Mouse (Mus musculus) heart, embryonic 16.5 days (tissue): ENCODE results near the gene Adamts20. TPM values are rescaled to one million over a fixed set of nuclear protein-coding genes. Genes with fewer than 3 reads are reported as not detected.
A peak's percentile ranks its signal among the peaks of the same experiment; 100 is the strongest.

Source experiments
- ATAC-seq: fragments of 200-750 bp; cut with Nextera tagmentation; replicated peaks from 2 replicates; pipeline ENCODE4 v1.8.0; 2017; ENCODE audit warnings: moderate number of reproducible peaks; ENCODE audit not compliant: insufficient read depth, low FRiP score; ENCODE audit errors: extremely low read depth
- H3K27ac ChIP-seq: fragments of 300-500 bp; sonication (generic); 2 replicates; pipeline ENCODE4 v1.5.1; 2014; ENCODE audit warnings: mild to moderate bottlenecking, low read length, control low read depth, moderate library complexity
- H3K27me3 ChIP-seq: fragments of 300-500 bp; sonication (generic); 2 replicates; pipeline ENCODE4 v1.6.1; 2014; ENCODE audit warnings: low read length, mixed read lengths; ENCODE audit not compliant: control insufficient read depth, insufficient read depth
- H3K36me3 ChIP-seq: fragments of 300-500 bp; sonication (generic); 2 replicates; pipeline ENCODE4 v1.6.1; 2014; ENCODE audit not compliant: control insufficient read depth, insufficient read depth
- H3K4me1 ChIP-seq: fragments of 300-500 bp; sonication (generic); 2 replicates; pipeline ENCODE4 v1.6.1; 2014; ENCODE audit warnings: low read length, mixed read lengths; ENCODE audit not compliant: control insufficient read depth, insufficient read depth
- H3K4me2 ChIP-seq: fragments of 300-500 bp; sonication (generic); 2 replicates; pipeline ENCODE4 v1.6.1; 2014; ENCODE audit warnings: low read depth, mild to moderate bottlenecking, control low read depth, low read length
- H3K4me3 ChIP-seq: fragments of 300-500 bp; sonication (generic); 2 replicates; pipeline ENCODE4 v1.5.1; 2014; ENCODE audit warnings: mild to moderate bottlenecking, control low read depth, low read length
- H3K9ac ChIP-seq: fragments of 300-500 bp; sonication (generic); 2 replicates; pipeline ENCODE4 v1.6.1; 2014; ENCODE audit warnings: low read length, control low read depth
- H3K9me3 ChIP-seq: fragments of 300-500 bp; sonication (generic); replicated peaks from 2 replicates; pipeline ENCODE4 v1.6.1; 2016; ENCODE audit warnings: low read length; ENCODE audit not compliant: control insufficient read depth
- WGBS: fragments of 180-500 bp; shearing (Covaris S2); extraction: QIAGEN DNeasy Blood & Tissue Kit; methylation state at CpG from one replicate; pipeline ENCODE4 v1.1.7; 2014; 5-methylcytosine and 5-hydroxymethylcytosine counted together
- polyA plus RNA-seq: library from polyadenylated mRNA; unstranded; fragments of >200 nt; fragmentation: Nextera tagmentation; extraction: Ambion mirVana; gene quantifications from 2 replicates; pipeline ENCODE4 v1.2.1, GENCODE M21; 2015

The Adamts20 gene
- polyA plus RNA-seq, 1 experiment from 2014 or later: 0.76 TPM

GRCm38 (mm10) chr15:94239637-94240036, 225.6 kb downstream of the Adamts20 start:
- no peaks in the 10 kb centered on the region for H3K36me3 ChIP-seq
- H3K9ac ChIP-seq: no peak overlapping the region
- WGBS: 84% methylated on average over 4 of the region's 4 CpGs
- H3K4me3 ChIP-seq: no peak overlapping the region
- ATAC-seq: no peak
- H3K4me2 ChIP-seq: no peak overlapping the region
- no peaks in the 10 kb centered on the region for H3K4me1 ChIP-seq
- no peaks in the 10 kb centered on the region for H3K9me3 ChIP-seq
- H3K27me3 ChIP-seq: no peaks in the 10 kb centered on the region
- no peak overlapping the region for H3K27ac ChIP-seq

DNA sequence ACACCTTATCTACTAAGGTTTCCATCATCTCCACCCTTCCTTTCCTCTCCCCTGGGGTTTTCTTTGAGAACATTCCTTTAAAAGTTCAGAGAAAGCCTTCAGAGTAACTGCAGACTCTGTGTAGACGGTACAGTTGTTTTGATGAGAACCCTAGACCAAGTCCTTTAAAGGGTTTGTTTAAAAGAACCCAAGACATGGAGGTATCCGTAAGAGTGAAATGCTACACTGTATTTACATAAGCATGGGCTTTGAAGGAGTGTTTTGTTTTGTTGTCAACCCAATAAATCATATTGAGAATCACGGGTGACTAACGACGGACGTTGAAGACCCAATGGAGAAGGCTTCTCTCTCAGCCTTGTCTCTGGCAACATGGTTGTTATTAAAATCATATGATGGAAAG, 226.1 kb downstream of the Adamts20 start:
- no peaks in the 10 kb centered on the region for H3K9me3 ChIP-seq
- no peak overlapping the region for H3K9ac ChIP-seq
- H3K4me1 ChIP-seq: no peaks in the 10 kb centered on the region
- no peaks in the 10 kb centered on the region for H3K36me3 ChIP-seq
- 72% methylated on average over 6 of the region's 6 CpGs for WGBS
- H3K27ac ChIP-seq: no peak overlapping the region
- H3K4me2 ChIP-seq: no peak overlapping the region
- H3K27me3 ChIP-seq: no peaks in the 10 kb centered on the region
- ATAC-seq: no peak
- no peak overlapping the region for H3K4me3 ChIP-seq

DNA sequence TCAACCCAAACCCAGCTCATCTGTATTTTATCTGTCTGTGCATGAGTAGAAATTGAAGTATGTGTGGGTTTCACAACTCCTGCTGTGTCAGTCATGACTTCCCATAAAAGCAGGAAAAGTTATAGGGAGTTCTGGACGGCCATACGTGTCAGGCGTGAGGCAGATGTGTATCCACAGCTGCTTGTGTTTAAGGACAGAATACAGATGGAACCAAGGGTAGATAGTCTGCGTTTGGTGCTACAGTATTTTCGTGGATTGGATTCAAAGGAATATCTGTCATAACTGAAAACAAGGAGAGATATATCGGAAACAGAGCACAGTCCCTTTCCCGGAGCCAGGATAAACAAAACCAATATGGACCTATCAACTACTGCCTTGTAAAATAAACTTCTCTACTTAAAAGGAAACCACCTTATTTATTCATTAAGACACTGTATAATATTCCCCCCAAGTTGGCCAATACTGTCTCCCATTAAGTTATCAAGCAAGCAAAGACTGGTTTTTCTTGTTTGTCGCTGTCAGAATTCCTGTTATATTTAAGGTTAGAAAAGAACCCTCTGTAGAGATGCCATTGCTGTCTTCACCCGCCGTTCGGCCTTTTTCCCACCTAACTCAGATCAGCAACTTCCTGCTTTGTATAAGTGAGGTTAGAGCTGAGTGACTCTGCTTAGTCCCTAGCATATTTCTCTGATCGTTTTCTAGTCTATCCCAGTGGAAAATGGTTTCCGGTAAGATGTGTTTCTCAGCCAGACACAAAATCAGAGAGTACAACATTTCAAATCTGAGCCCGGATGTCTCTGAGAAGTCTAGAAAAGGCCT, 227.0 kb downstream of the Adamts20 start:
- Histone ChIP-seq H3K36me3 (no peaks in the 10 kb centered on the region), H3K27ac (peak overlapping the region; percentile 54), H3K9me3 (no peaks in the 10 kb centered on the region), H3K4me3 (no peak overlapping the region), H3K4me2 (no peak overlapping the region), H3K4me1 (no peaks in the 10 kb centered on the region), H3K9ac (no peak overlapping the region), H3K27me3 (no peaks in the 10 kb centered on the region)
- WGBS: 55% methylated on average over 14 of the region's 14 CpGs
- peak; percentile 55 for ATAC-seq

- Histone ChIP-seq H3K27ac (no peak overlapping the region), H3K4me2 (no peak overlapping the region), H3K27me3 (no peaks in the 10 kb centered on the region), H3K9me3 (no peaks in the 10 kb centered on the region), H3K4me1 (no peaks in the 10 kb centered on the region), H3K4me3 (no peak overlapping the region), H3K36me3 (no peaks in the 10 kb centered on the region), H3K9ac (no peak overlapping the region)
- no peak for ATAC-seq
- WGBS: 84% methylated on average over 2 of the region's 2 CpGs
Observed at GRCm38 (mm10) chr15:94236726-94237125, 228.5 kb downstream of the Adamts20 start.

DNA sequence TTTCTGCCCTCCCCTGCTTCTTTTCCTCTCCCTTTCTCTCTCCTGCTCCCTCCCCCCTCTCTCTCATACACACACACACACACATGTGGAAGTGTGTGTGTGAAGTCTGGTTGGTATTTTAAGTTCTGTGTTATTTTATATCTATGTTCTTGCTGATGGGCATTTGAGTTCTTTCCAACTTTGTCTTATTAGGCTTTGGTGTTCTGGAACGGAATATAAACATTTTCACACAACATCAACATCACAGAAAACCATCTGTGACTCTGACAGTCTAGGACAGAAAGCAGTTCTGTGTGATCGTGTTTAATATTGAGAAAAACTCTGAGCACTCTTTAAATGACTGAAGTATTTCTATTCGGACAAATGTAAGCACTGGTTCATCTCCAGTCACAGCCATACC, 229.1 kb downstream of the Adamts20 start:
- H3K9me3 ChIP-seq: no peaks in the 10 kb centered on the region
- WGBS: 67% methylated on average over 3 of the region's 3 CpGs
- no peaks in the 10 kb centered on the region for H3K36me3 ChIP-seq
- H3K9ac ChIP-seq: no peak overlapping the region
- no peaks in the 10 kb centered on the region for H3K27me3 ChIP-seq
- no peaks in the 10 kb centered on the region for H3K4me1 ChIP-seq
- no peak for ATAC-seq
- H3K27ac ChIP-seq: no peak overlapping the region
- H3K4me3 ChIP-seq: no peak overlapping the region
- H3K4me2 ChIP-seq: no peak overlapping the region

DNA sequence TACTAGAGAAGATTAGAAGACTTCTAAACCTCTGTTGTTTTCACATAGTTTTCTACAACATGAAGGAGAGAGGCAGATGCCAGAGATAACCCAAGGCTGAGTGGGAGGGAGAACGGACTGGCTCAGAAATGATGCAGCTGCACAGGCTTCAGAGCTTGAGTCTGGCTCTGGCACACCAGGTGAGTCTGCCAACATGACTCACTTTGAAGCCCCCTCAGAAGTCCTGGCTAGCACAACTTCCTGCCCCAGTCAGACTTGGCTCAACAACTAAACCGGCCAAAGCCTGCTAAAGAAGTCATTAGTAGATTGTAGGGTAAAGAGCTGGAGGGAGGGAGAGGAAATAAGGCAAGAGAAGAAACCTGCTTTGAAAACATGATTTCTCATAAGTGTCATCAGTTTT, 230.0 kb downstream of the Adamts20 start:
- Histone ChIP-seq H3K27ac (no peak overlapping the region; the same call in 1 of the 2 replicates), H3K4me2 (no peak overlapping the region), H3K9me3 (no peaks in the 10 kb centered on the region), H3K9ac (no peak overlapping the region), H3K36me3 (no peaks in the 10 kb centered on the region), H3K4me3 (no peak overlapping the region), H3K4me1 (no peaks in the 10 kb centered on the region), H3K27me3 (no peaks in the 10 kb centered on the region)
- WGBS: 58% methylated on average over 2 of the region's 2 CpGs
- 0 out of 2 replicates have a peak, but pooled peaks have one; percentile 45 for ATAC-seq

DNA sequence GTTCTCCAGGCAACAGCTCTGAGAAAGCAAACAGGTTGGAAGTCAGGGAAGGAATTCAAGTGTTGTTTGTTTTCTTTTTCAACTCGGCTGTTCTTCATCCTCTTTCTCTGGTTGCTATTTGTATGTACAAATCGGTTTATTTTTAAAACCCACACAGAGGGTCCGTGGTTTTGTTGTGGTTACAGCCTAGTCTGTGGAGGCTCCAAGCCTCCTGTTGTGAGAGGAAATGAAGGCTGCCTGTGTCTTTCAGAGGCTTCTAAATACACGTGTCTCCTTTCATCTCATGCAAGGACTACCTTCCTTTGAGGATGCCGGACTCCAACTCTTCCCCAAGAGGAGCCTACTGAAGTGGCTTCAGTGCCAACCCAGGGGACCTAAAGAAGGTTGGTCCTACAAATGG, 234.0 kb downstream of the Adamts20 start:
- no peaks in the 10 kb centered on the region for H3K4me1 ChIP-seq
- H3K27me3 ChIP-seq: no peaks in the 10 kb centered on the region
- H3K4me2 ChIP-seq: no peak overlapping the region
- H3K9ac ChIP-seq: no peak overlapping the region
- no peak overlapping the region for H3K27ac ChIP-seq
- no peak for ATAC-seq
- no peaks in the 10 kb centered on the region for H3K36me3 ChIP-seq
- H3K4me3 ChIP-seq: no peak overlapping the region
- 30% methylated on average over 5 of the region's 5 CpGs for WGBS
- H3K9me3 ChIP-seq: 0 out of 2 replicates have a peak, but pooled peaks cover 2% of the 10 kb centered on the region

- 81% methylated on average over 1 of the region's 1 CpGs for WGBS
- no peak overlapping the region for H3K9ac ChIP-seq
- peaks cover 11% of the 10 kb centered on the region for H3K4me1 ChIP-seq
- H3K36me3 ChIP-seq: no peaks in the 10 kb centered on the region
- no peak overlapping the region for H3K4me2 ChIP-seq
- 0 out of 2 replicates have a peak, but pooled peaks cover 2% of the 10 kb centered on the region for H3K9me3 ChIP-seq
- no peak for ATAC-seq
- no peak overlapping the region for H3K4me3 ChIP-seq
- H3K27me3 ChIP-seq: no peaks in the 10 kb centered on the region
- no peak overlapping the region for H3K27ac ChIP-seq
Observed at GRCm38 (mm10) chr15:94227388-94227787, 237.8 kb downstream of the Adamts20 start.

- no peak overlapping the region for H3K9ac ChIP-seq
Observed at GRCm38 (mm10) chr15:94223101-94223500, 242.1 kb downstream of the Adamts20 start.

More at GRCm38 (mm10) chr15:94223101-94223500, 242.1 kb downstream of the Adamts20 start:
- H3K9me3 ChIP-seq: 0 out of 2 replicates have a peak, but pooled peaks cover 2% of the 10 kb centered on the region
- no peak overlapping the region for H3K4me3 ChIP-seq
- no peaks in the 10 kb centered on the region for H3K36me3 ChIP-seq
- no peak overlapping the region for H3K4me2 ChIP-seq
- ATAC-seq: no peak
- H3K4me1 ChIP-seq: peaks cover 28% of the 10 kb centered on the region
- H3K27ac ChIP-seq: peak overlapping the region; percentile 1; the same call in 1 of the 2 replicates
- 14% methylated on average over 8 of the region's 8 CpGs for WGBS
- no peaks in the 10 kb centered on the region for H3K27me3 ChIP-seq
